Mouse (Mus musculus) ovary, postnatal 36 days (tissue): ENCODE data around the gene Nrip1.
A peak's percentile ranks its signal among the peaks of the same experiment; 100 is the strongest.

ENCODE experiments used
- DNase-seq: peaks from one replicate; pipeline ENCODE4 v3.0.0; 2022; ENCODE audit warnings: low spot score, mixed read lengths

Nrip1 gene

DNA sequence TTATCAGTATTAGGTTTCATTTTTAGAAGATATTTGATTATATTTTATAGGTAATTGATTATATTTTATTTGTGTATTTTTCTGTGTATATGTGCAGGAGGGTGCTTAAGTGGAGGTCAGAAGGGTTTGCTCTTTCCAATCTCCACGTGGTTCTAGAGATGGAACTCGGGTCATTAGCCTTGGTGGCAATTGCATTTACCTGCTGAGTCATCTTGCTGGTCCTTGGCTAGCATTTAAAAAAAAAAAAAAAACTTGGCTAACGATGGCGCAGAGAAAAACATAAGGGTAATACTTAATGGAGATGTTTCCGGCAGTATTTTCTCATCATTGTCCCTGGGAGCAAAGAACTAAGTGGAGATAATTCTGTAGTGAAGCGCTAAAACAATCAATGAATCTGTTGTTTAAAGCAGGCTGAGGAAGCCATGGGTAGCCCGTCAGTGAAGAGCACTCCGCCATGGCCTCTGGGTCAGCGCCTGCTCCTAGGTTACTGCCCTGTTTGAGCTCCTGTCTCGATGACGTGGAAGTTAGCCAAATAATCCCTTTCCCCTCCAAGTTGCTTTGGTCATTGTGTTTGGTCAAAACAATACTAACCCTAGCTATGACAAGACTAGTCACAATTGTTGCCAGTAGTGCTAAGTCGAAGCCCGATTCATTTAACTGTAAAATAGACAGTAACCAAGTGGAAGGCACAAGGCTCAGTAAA is 25.8 kb downstream of the Nrip1 start:
- no peak for DNase-seq

DNA sequence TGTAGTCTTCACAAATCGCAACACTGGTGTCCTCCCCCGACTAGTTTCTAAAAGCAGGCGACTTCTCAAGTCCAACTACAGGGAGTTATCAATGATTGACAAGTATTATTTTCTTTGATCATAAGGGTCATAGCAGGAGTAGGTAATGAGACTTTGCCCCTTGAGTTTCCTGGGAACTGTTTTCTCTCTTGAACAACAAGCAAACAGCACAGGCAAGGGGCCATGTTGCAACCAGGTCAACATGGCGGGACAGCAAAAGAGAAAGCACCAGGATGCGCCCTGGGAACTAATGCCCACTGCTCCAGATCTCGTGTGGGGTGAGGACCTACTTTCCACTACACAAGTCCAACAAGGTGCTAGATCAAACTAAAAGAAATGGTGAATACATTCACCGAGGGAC is 27.3 kb downstream of the Nrip1 start:
- no peak for DNase-seq

DNA sequence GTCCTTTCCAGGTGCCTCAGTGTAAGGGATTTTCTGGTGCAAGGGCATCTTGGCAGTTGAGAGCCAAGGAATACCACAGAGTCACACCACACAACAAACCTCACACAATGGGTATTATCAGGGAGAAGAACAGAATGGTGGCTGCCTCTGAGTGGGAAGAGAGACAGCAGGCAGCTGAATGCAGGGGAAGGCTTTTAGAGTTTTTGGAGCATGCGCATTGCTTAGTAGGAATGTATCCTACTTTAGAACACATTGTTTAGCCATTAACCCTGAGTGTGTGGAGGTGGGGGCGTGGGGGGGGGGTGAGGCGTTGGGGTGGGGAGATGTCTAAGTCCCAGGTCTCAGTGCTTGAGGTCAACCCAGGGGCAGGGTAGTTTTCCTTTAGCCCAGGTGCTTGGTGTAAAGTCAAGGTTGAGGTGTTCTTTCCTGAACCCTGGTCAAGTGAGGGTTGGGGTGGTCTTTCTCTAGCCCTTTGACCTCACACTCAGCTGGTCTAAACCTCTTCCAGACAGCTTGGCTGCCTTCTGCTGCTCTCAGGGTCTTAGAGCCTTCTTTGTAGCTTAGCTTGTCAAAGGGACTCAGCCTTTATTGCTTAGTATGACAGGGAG is 28.8 kb downstream of the Nrip1 start:
- DNase-seq = no peak

DNA sequence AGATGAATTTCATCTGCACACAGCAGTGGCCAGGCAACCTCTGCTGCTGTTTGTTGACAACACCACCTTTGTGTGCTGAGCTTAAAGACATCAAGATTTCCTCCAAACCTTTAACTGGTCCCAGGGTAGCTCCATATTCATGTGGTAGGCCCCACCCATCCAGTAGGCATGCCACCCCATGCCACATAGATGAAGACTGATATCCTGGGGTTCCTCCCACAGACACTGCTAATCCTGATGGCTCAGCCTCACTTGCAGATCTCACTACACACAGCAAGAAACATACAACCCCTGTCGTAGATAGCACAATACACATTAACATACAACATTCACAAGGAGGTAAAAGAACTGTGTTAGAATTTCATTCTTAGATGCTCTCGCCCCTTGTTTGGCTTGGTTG is 29.6 kb downstream of the Nrip1 start:
- no peak for DNase-seq

DNA sequence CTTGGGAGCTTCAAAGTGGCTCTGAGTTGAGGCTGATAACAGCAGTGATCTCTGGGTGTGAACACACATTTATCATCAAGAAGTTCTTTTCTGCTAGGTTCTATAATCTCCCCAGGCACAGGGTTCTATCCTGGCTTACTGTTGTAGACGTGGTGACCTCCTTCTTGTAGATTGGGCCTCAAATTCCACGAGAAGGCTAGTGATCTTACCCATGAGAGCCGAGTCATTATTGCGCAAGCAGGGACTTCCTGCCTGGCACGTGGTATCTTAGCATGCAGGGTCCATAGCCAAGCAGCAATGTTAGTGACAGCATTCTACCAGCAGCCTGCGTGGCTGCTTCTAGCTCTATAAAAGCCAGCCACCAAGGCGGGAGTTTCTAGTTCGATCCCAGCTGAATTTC is 32.0 kb downstream of the Nrip1 start:
- DNase-seq = no peak

DNA sequence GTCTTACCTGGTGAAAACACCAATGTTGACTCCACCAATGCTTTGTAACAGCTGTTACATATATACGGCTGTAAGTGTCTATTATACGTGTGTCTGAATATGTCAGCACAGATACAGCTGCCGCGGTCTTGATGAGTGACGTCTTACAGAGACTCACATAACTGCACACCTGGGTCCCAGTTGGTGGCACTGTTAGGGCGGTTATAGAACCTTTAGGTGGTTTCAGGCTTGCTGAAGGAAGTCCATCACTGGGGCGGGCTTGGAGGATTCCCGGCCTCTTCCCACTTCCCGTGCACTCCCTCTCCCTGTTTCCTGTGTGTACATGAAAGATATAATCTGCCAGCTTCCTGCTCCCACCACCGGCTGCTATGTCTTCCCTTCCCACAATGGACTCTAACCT is 34.4 kb downstream of the Nrip1 start:
- no peak for DNase-seq

DNA sequence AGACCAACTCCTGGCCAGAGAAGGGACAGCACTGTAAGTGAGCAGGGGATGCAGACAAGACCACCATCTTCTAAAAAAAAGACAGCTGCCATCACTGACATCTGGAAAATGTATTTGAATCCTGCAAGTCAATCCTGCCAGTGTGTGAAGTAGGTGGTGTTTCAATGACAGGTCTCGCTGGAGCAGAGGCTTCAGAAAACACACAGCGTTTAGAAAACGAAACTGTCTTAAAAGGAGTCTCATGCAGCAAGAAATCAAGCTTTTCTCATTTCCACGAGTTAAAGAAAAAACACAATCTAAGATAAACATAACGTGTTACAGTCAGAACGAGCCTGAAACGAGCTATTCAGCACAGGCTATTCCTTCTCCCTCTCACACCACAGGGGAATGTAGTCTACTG is 36.3 kb downstream of the Nrip1 start:
- no peak for DNase-seq

DNA sequence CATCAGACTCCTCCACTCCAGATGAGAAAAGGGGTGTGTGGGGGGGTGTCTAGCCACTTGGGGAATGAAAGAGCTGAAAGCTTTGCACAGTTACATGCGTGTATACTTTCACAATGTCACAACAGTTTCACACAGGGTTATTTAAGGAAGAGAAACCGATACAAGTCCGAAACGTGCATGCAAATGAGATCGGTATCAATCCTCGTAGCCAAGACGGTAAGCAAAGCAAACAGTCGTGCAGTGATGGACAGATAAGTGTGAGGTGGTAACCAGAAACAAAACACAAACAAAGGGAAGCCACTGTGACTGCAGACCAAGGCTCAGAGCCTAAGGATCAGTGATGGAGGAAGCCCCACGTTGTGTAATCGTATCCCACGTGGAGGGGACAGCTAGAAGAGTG is 36.7 kb downstream of the Nrip1 start:
- DNase-seq = no peak

DNA sequence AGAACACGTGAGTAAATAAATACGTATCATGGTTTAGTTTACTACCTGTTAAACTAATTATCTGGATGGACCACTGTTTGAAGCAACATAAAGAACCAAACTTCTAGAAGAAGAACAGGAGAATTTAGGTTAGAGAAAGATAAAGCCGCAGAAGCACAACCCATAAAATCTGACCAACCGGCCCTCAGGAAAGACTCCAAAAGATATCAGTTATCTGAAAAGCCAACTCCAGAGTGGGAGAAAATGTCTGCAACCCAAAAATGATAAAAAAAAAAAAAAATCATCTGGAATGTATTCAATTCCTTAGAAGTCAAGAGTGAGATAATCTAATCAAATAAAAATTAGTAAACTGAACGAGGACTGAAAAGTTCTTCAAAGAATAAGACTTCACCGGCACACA is 37.7 kb downstream of the Nrip1 start:
- no peak for DNase-seq

DNA sequence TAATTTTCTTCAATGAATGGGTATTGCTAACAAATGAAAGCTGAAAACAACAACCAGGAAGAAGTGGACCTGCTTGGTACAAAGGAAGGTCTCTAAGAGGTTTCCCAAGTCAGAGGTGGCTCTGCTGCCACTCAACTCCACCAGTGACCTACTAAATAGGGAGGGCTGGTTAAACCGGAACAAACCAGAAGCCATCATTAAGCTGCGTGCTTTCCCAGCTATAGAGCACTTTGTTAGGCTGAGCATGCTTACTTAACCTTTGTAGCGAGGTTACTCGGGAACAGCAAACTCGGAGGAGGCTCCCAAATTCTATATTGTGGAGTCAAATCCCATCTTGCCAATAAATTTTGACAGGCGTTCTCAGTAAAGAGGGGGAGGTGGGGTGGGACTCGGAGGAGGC is 41.5 kb downstream of the Nrip1 start:
- no peak for DNase-seq

DNA sequence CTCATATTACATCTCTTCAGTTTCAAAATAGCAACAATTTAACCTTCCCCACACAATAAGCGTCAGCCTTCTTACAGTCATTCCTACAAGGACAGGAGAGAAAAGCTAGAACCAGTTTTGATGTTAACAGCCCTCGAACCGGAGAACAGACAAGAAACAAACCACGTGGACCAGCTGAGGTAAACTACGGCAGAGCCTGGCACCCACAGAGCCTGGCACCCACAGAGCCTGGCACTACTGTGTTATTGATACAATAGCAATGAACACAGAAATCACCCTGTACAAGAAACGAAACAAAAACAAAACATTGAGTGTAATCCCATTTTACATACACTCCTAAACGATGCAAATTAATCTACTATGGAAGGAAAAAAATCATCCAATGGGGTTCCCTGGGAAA is 42.4 kb downstream of the Nrip1 start:
- DNase-seq = no peak

DNA sequence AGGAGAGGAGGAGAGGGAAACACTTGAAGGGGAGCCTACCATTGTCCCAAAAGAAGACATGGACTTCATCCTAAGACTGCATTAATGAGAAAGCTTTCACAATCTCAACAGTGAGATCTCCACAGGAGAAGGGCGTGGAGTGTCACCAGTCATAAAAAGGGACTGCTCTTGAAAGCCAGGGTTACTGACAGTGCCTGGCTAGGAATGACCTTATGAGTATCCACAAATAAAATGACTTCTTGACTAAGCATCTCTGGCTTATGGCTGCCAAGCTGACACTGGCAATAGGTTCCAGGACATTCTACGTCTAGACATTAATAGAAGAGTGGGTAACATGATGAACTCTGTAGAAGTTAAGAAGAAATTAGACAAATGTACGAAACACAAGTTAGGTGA is 48.3 kb downstream of the Nrip1 start:
- DNase-seq = no peak

DNA sequence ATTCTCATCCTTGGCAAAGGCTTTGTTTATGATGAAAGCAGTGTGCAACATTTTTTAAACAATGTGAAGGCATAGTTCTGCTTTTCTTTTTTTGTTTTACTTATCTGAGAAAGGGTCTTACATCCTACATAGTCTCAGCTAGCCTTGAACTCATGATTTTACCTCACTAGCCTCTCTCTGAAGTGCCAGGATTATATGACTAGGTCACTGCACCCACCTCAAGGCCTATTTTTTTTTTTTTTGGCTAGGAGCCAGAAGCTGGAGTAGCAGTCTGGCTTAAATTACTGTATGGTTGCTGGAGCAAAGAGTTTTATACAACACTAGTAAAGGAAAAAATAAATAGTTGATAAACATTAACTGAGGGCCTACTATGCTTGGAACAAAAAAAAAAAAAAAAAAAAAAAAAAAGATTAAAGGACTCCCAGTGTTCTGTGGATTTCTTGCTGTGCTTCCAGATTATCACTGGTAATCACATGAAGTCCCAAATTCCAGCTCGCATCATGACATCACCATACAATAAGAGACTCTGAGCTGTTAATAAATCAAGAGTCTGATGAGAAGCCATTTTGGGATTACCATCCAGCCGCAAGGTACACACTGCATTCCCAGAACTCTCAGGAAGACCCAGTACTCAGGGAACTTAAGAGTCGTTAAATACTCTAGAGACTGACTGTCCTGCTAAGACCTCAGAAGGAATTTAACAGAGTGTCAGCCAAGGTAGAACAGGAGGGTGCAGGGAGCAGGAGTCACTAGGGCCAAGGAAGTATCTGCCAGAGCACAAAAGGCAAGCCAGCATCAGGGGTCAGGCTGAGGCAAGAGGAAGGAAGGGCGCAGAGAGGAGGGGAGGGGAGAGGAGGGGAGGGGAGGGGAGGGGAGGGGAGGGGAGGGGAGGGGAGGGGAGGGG is 49.0 kb downstream of the Nrip1 start:
- DNase-seq = no peak

DNA sequence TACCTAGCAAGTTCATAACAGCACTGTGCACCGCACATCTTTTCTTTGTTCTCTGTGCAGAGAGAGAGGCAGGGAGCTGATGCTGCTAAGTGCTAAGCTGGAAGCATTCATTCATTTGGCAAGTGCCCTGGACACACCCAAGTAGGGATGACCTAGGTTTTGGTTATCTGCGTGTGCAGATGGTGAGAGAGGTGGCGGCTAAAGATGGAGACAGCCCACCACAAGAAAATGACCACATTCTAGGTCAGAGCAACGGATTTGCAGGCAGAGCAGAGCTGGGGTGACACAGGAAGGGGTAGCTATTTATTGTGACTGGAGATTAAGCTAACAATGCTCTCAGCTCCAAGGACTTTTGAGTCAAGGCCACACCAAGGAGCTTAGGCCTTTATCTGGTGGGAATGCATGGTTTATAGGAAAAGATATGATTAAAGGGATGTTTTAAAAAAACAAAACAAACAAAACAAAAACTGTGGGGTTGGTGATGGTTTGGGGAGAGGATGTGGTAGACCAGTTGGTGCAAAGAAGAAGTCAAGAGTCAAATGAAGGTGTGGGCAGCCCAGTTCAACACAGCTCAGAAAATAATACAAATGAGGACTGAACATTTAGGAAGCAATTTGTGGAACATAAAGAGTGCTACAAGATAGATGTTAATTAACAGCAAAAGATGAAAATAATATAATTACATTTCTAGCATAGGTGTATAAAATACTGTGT is 49.9 kb downstream of the Nrip1 start:
- DNase-seq = peak; percentile 36

DNA sequence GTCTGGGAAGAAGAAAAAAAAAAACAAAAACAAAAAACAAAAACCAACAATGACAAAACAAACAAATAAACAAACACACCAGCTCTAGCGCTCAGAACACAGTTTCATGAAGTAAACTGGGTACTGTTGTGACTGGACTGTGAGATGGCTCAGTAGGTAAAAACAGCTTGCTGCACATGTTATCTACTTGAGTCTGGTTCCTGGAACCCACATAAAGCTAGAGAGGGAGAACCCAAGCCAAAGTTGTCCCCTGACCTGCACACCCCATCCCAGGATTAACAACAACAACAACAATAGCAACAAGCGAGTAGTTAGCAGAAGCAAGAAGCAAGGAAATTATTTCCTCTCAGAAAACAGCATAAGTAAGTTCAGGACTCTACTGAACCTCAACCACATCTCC is 50.5 kb downstream of the Nrip1 start:
- DNase-seq = no peak

DNA sequence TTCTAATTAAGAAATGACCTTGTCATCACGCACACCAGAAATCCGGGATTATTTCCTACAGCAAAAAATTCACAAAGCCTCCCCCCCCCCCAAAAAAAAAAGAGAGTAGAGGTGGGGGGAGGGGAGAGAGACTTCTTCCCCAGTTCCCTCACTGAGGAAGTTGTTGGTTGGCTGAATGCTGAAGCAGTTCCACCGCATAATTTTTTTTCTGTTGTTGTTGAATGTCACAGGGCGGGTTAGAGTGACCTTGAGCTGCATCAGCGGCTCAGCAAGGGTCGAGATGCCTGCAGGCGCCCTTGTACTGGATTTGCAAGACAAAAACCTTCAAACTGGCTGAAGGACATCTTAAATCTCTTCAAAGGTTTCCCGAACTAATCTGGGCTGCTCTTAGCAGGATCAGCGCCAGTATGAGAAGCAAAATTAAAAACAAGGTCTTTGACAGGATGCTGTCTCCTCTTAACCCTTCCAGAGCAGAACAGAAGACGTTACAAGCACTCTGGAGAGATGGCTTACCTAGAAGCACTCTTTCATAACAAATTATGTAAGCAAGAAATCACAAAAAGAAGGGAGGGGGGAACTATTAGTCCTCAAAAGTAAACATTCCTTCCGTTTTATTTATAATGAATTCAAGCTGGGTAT is 52.0 kb downstream of the Nrip1 start:
- peak; percentile 76 for DNase-seq

DNA sequence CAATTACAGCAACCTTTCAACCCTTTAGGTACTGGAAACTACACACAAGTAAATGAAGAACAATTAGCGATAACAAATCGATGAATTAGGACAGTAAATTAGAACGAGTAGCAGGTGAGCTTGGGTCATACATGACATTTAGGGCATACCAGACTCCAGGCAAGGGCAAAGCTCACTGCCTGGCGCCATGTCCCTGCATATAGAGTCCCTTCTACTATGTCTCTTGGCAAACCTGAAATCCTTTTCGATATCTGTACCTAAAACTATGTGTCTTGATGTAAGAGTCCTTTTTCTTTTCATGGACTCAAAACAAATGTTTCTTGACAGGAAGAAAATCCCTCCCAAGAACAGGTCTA is 53.5 kb downstream of the Nrip1 start:
- DNase-seq = no peak

DNA sequence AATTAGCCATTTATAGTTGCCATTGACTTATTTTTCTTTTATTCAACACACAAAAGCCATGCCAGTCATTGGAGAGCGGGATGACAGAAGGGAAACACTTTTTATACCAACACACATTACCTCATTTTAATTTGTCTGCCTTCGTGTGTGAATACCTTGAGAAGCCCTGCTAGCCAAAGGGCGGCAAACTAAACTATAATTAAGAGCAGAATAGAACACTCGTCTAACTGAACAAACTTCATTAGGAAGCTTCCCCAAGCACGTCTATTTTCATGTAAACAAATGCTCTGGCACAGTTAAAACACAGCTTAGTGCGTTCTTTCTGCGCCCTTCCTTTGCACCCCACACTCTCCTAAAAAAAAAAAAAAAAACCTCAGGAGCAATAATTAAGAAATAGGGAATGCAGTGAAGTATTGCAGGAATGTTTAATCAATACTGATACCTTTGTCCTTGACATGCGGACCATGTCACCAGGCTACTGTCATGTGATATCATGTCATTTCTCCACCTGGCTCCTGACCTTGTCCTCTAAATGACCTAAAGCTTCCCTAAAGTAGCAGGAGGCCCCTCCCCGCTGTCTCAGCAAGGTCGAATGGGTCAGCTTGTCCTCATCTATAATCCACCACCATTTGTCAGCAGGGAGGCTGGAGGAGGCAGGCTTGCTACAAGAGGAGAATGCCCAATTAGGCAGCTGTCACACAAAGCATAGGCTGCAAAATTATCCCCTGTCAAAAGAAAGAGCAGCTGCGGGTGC is 54.1 kb downstream of the Nrip1 start:
- DNase-seq = peak; percentile 28

DNA sequence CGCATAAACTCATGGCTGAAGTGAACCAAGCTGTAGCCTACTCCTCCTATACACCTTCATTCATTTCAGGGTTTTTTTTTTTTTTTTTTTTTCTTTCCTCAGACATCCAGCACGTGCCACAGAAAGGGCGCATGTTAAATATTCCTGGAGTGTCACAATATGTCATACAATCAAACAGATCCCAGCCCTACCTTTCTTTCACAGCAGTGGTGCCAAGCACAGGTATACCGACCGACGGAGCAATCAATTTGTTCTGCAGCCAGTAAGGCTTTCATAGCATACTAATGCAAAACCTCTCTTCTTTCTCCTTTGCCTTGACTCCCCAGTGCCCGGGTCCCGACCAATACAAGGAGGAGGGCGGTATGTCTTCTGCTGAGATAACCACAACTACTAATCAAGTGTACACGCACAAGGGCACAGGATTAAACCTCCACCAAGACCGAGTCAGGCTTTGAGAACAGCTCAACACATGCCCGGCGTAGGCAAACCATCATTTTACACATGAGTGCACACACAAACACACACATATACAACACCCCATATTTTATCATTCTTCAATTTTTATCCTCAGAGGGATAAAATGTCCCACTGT is 55.2 kb downstream of the Nrip1 start:
- no peak for DNase-seq

DNA sequence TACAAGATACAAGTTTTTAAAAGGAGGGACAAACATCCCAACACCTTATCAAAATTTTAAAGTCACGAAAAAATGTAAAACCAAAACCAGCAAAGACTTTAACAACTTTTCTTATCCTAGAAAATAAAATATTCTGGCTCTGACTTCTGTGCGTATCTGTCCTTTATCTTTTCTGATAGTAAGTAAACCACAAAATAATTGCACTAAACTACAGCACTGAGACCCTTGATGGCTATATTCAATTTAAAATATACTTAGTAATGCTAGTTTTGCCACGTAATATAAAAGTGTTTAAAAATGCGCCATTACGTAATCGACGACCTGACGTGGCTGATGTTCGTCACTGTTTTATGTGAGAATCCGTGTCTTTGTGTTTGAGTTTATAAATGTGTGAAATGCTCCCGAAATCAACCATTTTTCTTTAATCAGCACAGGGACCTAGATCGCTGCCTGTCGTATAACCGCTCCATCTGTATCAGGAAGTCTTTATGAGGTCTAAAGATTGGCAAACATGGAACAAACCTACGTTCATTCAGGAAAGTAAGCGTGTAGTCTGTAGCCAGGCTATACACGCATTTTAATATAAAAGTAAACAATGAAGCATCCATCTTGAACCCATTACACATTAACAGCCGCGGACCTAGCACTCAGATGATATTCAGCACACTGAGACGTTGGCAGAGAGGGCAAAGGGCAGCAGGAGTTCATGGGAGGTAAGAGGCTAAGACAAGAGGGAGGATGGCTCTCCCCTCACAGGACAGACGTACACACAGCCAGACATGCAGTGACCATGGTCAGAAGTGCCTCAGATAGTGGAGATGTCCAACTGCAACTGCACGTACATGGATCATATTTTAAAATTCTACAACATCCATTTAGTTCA is 56.4 kb downstream of the Nrip1 start:
- no peak for DNase-seq
